Mouse (Mus musculus): ENCODE results near the gene Lrrfip1. TPM values are rescaled to one million over a fixed set of nuclear protein-coding genes. Genes with fewer than 3 reads are reported as not detected.

The Lrrfip1 gene
- polyA plus RNA-seq, 1 experiment: 16.6 TPM

- TF ChIP-seq CTCF (IDR thresholded peaks at IDR 0.05; ENCODE audit: extremely low read depth, insufficient read depth, insufficient read length, insufficient replicate concordance): no peak
- no peak for TF ChIP-seq POLR2A (IDR thresholded peaks at IDR 0.05; ENCODE audit: low read depth, low read length)
- WGBS: 89% methylated on average over 5 of the region's 5 CpGs
- Histone ChIP-seq H3K27ac (ENCODE audit: insufficient read depth, low read length) (no peak overlapping the region), H3K4me3 (ENCODE audit: extremely low read depth, insufficient read depth, insufficient read length) (no peak overlapping the region), H3K4me1 (ENCODE audit: control insufficient read depth, insufficient read depth, insufficient read length) (no peaks in the 10 kb centered on the region), H3K36me3 (ENCODE audit: control insufficient read depth, insufficient read depth, low read length) (peaks cover 64% of the 10 kb centered on the region), H3K27me3 (ENCODE audit: control insufficient read depth, insufficient read depth, low read length) (no peaks in the 10 kb centered on the region)
- DNase-seq (ENCODE audit: low read depth in 1 of 2, low spot score in 2 of 2): no peak
These were observed 124.5 kb downstream of the Lrrfip1 start for GRCm38 (mm10) chr1:91123004-91123403.

GRCm38 (mm10) chr1:91123466-91123865, 124.9 kb downstream of the Lrrfip1 start:
- H3K27me3 ChIP-seq (ENCODE audit: control insufficient read depth, insufficient read depth, low read length): no peaks in the 10 kb centered on the region
- no peak overlapping the region for H3K4me3 ChIP-seq (ENCODE audit: extremely low read depth, insufficient read depth, insufficient read length)
- WGBS: 93% methylated on average over 3 of the region's 3 CpGs
- no peaks in the 10 kb centered on the region for H3K4me1 ChIP-seq (ENCODE audit: control insufficient read depth, insufficient read depth, insufficient read length)
- no peak for TF ChIP-seq POLR2A (IDR thresholded peaks at IDR 0.05; ENCODE audit: low read depth, low read length)
- DNase-seq (ENCODE audit: low read depth in 1 of 2, low spot score in 2 of 2): no peak
- H3K27ac ChIP-seq (ENCODE audit: insufficient read depth, low read length): no peak overlapping the region
- peaks cover 68% of the 10 kb centered on the region for H3K36me3 ChIP-seq (ENCODE audit: control insufficient read depth, insufficient read depth, low read length)

- H3K27me3 ChIP-seq (ENCODE audit: control insufficient read depth, insufficient read depth, low read length): no peaks in the 10 kb centered on the region
- TF ChIP-seq CTCF (IDR thresholded peaks at IDR 0.05; ENCODE audit: extremely low read depth, insufficient read depth, insufficient read length, insufficient replicate concordance) (no peak), POLR2A (IDR thresholded peaks at IDR 0.05; ENCODE audit: low read depth, low read length) (no peak)
- DNase-seq (ENCODE audit: low read depth in 1 of 2, low spot score in 2 of 2): no peak
- peaks cover 41% of the 10 kb centered on the region for H3K36me3 ChIP-seq (ENCODE audit: control insufficient read depth, insufficient read depth, low read length)
- WGBS: 92% methylated on average over 4 of the region's 4 CpGs
- H3K4me1 ChIP-seq (ENCODE audit: control insufficient read depth, insufficient read depth, insufficient read length): no peaks in the 10 kb centered on the region
- H3K27ac ChIP-seq (ENCODE audit: insufficient read depth, low read length): no peak overlapping the region
- H3K4me3 ChIP-seq (ENCODE audit: extremely low read depth, insufficient read depth, insufficient read length): no peak overlapping the region
These were observed 130.3 kb downstream of the Lrrfip1 start for GRCm38 (mm10) chr1:91128849-91129248.

GRCm38 (mm10) chr1:91137036-91137435, 138.5 kb downstream of the Lrrfip1 start:
- no peak for TF ChIP-seq POLR2A (IDR thresholded peaks at IDR 0.05; ENCODE audit: low read depth, low read length)
- TF ChIP-seq CTCF (IDR thresholded peaks at IDR 0.05; ENCODE audit: extremely low read depth, insufficient read depth, insufficient read length, insufficient replicate concordance): no peak

GRCm38 (mm10) chr1:91144813-91145212, 146.3 kb downstream of the Lrrfip1 start, which contains the start of gene Rbm44:
Gene Rbm44, plus strand, starts transcription at chr1:91145089.
- DNase-seq (ENCODE audit: low read depth in 1 of 2, low spot score in 2 of 2): peak in 1 of 2 experiments; percentile 14

More at GRCm38 (mm10) chr1:91137036-91137435, 138.5 kb downstream of the Lrrfip1 start:
- H3K27ac ChIP-seq (ENCODE audit: insufficient read depth, low read length): no peak overlapping the region
- DNase-seq (ENCODE audit: low read depth in 1 of 2, low spot score in 2 of 2): no peak
- no peak overlapping the region for H3K4me3 ChIP-seq (ENCODE audit: extremely low read depth, insufficient read depth, insufficient read length)
- H3K27me3 ChIP-seq (ENCODE audit: control insufficient read depth, insufficient read depth, low read length): no peaks in the 10 kb centered on the region
- WGBS: 81% methylated on average over 2 of the region's 2 CpGs
- no peaks in the 10 kb centered on the region for H3K36me3 ChIP-seq (ENCODE audit: control insufficient read depth, insufficient read depth, low read length)
- no peaks in the 10 kb centered on the region for H3K4me1 ChIP-seq (ENCODE audit: control insufficient read depth, insufficient read depth, insufficient read length)

GRCm38 (mm10) chr1:91151509-91151908, 153.0 kb downstream of the Lrrfip1 start:
- H3K36me3 ChIP-seq (ENCODE audit: control insufficient read depth, insufficient read depth, low read length): no peaks in the 10 kb centered on the region
- no peaks in the 10 kb centered on the region; the same call in 1 of the 2 replicates for H3K4me1 ChIP-seq (ENCODE audit: control insufficient read depth, insufficient read depth, insufficient read length)
- H3K27me3 ChIP-seq (ENCODE audit: control insufficient read depth, insufficient read depth, low read length): no peaks in the 10 kb centered on the region
- 83% methylated on average over 2 of the region's 2 CpGs for WGBS
- DNase-seq (ENCODE audit: low read depth in 1 of 2, low spot score in 2 of 2): no peak
- H3K4me3 ChIP-seq (ENCODE audit: extremely low read depth, insufficient read depth, insufficient read length): no peak overlapping the region
- TF ChIP-seq POLR2A (IDR thresholded peaks at IDR 0.05; ENCODE audit: low read depth, low read length): no peak
- TF ChIP-seq CTCF (IDR thresholded peaks at IDR 0.05; ENCODE audit: extremely low read depth, insufficient read depth, insufficient read length, insufficient replicate concordance): no peak
- H3K27ac ChIP-seq (ENCODE audit: insufficient read depth, low read length): no peak overlapping the region

More at GRCm38 (mm10) chr1:91144813-91145212, 146.3 kb downstream of the Lrrfip1 start, which contains the start of gene Rbm44:
- WGBS: 83% methylated on average over 20 of the region's 20 CpGs
- H3K4me1 ChIP-seq (ENCODE audit: control insufficient read depth, insufficient read depth, insufficient read length): no peaks in the 10 kb centered on the region
- no peak within 1 kb of the TSS for H3K27ac ChIP-seq (ENCODE audit: insufficient read depth, low read length)
- no peaks in the 10 kb centered on the region for H3K36me3 ChIP-seq (ENCODE audit: control insufficient read depth, insufficient read depth, low read length)
- H3K4me3 ChIP-seq (ENCODE audit: extremely low read depth, insufficient read depth, insufficient read length): peak within 1 kb of the TSS; percentile 31
- no peaks in the 10 kb centered on the region for H3K27me3 ChIP-seq (ENCODE audit: control insufficient read depth, insufficient read depth, low read length)
- TF ChIP-seq CTCF (IDR thresholded peaks at IDR 0.05; ENCODE audit: extremely low read depth, insufficient read depth, insufficient read length, insufficient replicate concordance) (no peak), POLR2A (IDR thresholded peaks at IDR 0.05; ENCODE audit: low read depth, low read length) (no peak)

GRCm38 (mm10) chr1:91166798-91167197, 168.3 kb downstream of the Lrrfip1 start:
- Histone ChIP-seq H3K27me3 (ENCODE audit: control insufficient read depth, insufficient read depth, low read length) (no peaks in the 10 kb centered on the region), H3K4me3 (ENCODE audit: extremely low read depth, insufficient read depth, insufficient read length) (no peak overlapping the region), H3K36me3 (ENCODE audit: control insufficient read depth, insufficient read depth, low read length) (no peaks in the 10 kb centered on the region), H3K27ac (ENCODE audit: insufficient read depth, low read length) (no peak overlapping the region), H3K4me1 (ENCODE audit: control insufficient read depth, insufficient read depth, insufficient read length) (no peaks in the 10 kb centered on the region)
- 85% methylated on average over 6 of the region's 6 CpGs for WGBS
- no peak for DNase-seq (ENCODE audit: low read depth in 1 of 2, low spot score in 2 of 2)
- no peak for TF ChIP-seq POLR2A (IDR thresholded peaks at IDR 0.05; ENCODE audit: low read depth, low read length)
- TF ChIP-seq CTCF (IDR thresholded peaks at IDR 0.05; ENCODE audit: extremely low read depth, insufficient read depth, insufficient read length, insufficient replicate concordance): no peak

Data from spleen, adult 2 months (tissue).